Mouse (Mus musculus) embryonic facial prominence, embryonic 11.5 days (tissue): ENCODE data around the gene Stat3. TPM values are rescaled to one million over a fixed set of nuclear protein-coding genes. Genes with fewer than 3 reads are reported as not detected.

Source experiments
- ATAC-seq: fragments of 200-750 bp; cut with Nextera tagmentation; replicated peaks from 2 replicates; pipeline ENCODE4 v1.8.0; 2017; ENCODE audit warnings: low read depth; ENCODE audit not compliant: insufficient number of reproducible peaks, low FRiP score, low TSS enrichment
- DNase-seq: peaks from one replicate; pipeline ENCODE4 v3.0.0-alpha.2; 2015; ENCODE audit warnings: low spot score
- H3K27ac ChIP-seq: fragments of 300-500 bp; sonication (generic); replicated peaks from 2 replicates; pipeline ENCODE4 v1.5.1; 2014; ENCODE audit warnings: mild to moderate bottlenecking, low read depth, low read length, control low read depth
- H3K27me3 ChIP-seq: fragments of 300-500 bp; sonication (generic); 2 replicates; pipeline ENCODE4 v1.6.1; 2014; ENCODE audit warnings: mild to moderate bottlenecking, low read length, moderate library complexity, mixed read lengths; ENCODE audit not compliant: control insufficient read depth, insufficient read depth
- H3K36me3 ChIP-seq: fragments of 300-500 bp; sonication (generic); replicated peaks from 2 replicates; pipeline ENCODE4 v1.6.1; 2014; ENCODE audit warnings: low read depth, mild to moderate bottlenecking, low read length, moderate library complexity, mixed read lengths; ENCODE audit not compliant: control insufficient read depth, insufficient read depth
- H3K4me1 ChIP-seq: fragments of 300-500 bp; sonication (generic); 2 replicates; pipeline ENCODE4 v1.6.1; 2014; ENCODE audit warnings: low read length, mixed read lengths; ENCODE audit not compliant: control insufficient read depth, insufficient read depth
- H3K4me2 ChIP-seq: fragments of 300-500 bp; sonication (generic); 2 replicates; pipeline ENCODE4 v1.6.1; 2014; ENCODE audit warnings: low read depth, mild to moderate bottlenecking, control low read depth, low read length, moderate library complexity
- H3K4me3 ChIP-seq: fragments of 300-500 bp; sonication (generic); 2 replicates; pipeline ENCODE4 v1.5.1; 2014; ENCODE audit warnings: low read depth, low read length, control low read depth
- H3K9ac ChIP-seq: fragments of 300-500 bp; sonication (generic); replicated peaks from 2 replicates; pipeline ENCODE4 v1.6.1; 2014; ENCODE audit warnings: mild to moderate bottlenecking, control low read depth, low read length
- H3K9me3 ChIP-seq: fragments of 300-500 bp; sonication (generic); replicated peaks from 2 replicates; pipeline ENCODE4 v1.6.1; 2016; ENCODE audit warnings: mild to moderate bottlenecking, low read length, inconsistent platforms, mixed read lengths; ENCODE audit not compliant: control insufficient read depth
- WGBS: fragments of 180-500 bp; shearing (Covaris S2); extraction: QIAGEN DNeasy Blood & Tissue Kit; methylation state at CpG from one replicate; pipeline ENCODE4 v1.1.7; 2014; 5-methylcytosine and 5-hydroxymethylcytosine counted together
- polyA plus RNA-seq: library from polyadenylated mRNA; unstranded; fragments of >200 nt; fragmentation: Nextera tagmentation; extraction: Ambion mirVana; gene quantifications from 2 replicates; pipeline ENCODE4 v1.2.1, GENCODE M21; 2014

Gene Stat3
- polyA plus RNA-seq, 1 experiment from 2014 or later: 23.5 TPM

DNA sequence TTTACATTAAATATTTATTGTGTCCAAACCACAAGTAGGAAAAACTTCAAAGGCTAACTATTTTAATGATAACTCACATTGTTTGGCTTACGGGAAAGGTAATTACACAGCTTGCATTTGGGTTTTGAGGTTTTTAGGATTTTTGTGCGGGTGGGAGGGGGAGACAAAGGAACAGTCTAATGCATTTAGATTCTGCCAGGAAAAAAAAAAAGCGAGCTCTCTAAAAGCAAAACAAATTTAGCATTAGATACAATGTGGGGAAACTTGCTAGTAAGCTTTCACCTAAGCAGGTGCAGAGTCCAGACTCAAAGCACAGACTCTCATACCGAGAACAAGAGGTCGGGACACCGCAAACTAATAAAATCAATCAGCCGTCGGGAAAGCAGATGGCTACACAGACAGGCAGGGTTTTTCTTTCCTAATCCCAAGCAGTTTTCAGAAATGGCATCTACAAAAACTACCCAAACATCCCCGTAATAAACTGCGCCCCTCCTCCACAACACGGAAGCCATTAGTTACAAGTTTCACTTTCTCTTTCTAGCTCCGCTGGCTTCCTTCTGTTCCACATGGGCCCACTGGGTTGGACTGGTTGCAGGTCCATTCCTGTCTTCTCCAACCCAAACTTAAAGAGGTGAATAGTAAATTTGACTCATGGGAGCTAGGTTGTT lies 8.0 kb downstream of the Stat3 start:
- Histone ChIP-seq H3K27ac (no peak overlapping the region), H3K36me3 (no peaks in the 10 kb centered on the region), H3K27me3 (no peaks in the 10 kb centered on the region), H3K9ac (no peak overlapping the region), H3K9me3 (no peaks in the 10 kb centered on the region), H3K4me3 (no peak overlapping the region), H3K4me1 (no peaks in the 10 kb centered on the region), H3K4me2 (no peak overlapping the region)
- no peak for DNase-seq
- WGBS: 74% methylated on average over 12 of the region's 12 CpGs
- ATAC-seq: no peak

GRCm38 (mm10) chr11:100930611-100931010 lies 8.7 kb downstream of the Stat3 start:
- DNase-seq: no peak
- H3K27ac ChIP-seq: no peak overlapping the region
- no peaks in the 10 kb centered on the region for H3K4me1 ChIP-seq
- ATAC-seq: no peak
- no peaks in the 10 kb centered on the region for H3K9me3 ChIP-seq
- H3K4me2 ChIP-seq: no peak overlapping the region
- WGBS: 86% methylated on average over 7 of the region's 7 CpGs
- H3K9ac ChIP-seq: no peak overlapping the region
- no peak overlapping the region for H3K4me3 ChIP-seq
- no peaks in the 10 kb centered on the region for H3K36me3 ChIP-seq
- no peaks in the 10 kb centered on the region for H3K27me3 ChIP-seq

DNA sequence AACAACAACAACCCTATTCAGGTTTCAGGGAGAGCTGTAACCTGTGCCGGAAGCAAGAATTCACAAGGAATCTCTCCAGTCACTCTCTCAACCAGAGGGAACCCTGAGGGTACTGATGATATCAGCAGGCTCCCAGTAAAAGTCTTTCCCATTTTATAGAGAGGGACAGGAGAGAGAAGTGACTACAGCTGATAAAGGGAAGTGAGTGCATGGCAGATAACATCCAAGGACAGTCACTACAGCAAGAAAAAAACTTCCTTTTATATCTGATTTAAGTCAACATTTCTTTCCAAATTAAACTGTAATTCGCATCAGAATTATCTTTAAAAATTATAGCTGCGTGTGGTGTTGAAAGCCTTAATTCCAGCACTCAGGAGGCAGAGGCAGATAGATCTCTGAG lies 12.0 kb downstream of the Stat3 start:
- 77% methylated on average over 3 of the region's 3 CpGs for WGBS
- Histone ChIP-seq H3K4me3 (no peak overlapping the region), H3K4me1 (no peaks in the 10 kb centered on the region)

DNA sequence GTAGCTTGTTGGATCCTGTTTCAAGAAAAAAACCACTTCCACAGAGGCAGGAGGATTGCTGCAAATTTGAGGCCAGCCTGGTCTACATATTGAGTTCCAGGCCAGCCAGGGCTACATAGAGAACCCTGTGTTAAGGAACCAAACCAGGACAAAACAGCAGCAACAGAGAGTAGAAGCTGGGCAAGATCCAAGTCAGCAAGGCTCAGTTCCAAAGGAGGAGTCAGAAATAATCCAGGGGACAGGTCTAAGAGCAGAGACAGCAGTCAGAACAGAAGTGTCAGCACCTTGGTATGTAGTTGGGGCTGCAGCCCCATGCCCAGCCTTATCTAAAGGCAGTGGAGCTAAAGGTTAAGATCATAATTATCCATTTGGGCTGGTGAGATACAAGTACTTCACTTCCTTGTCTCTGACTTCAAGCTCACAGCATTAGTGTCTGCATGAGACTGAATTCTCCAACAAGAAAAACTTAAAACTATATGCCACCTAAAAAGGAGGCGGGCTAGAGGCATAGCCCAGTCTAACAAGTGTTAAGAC lies 14.9 kb downstream of the Stat3 start:
- no peaks in the 10 kb centered on the region for H3K4me1 ChIP-seq
- WGBS: 86% methylated on average over 1 of the region's 1 CpGs
- no peaks in the 10 kb centered on the region for H3K36me3 ChIP-seq
- H3K4me2 ChIP-seq: no peak overlapping the region
- H3K4me3 ChIP-seq: no peak overlapping the region
- no peaks in the 10 kb centered on the region for H3K9me3 ChIP-seq
- H3K27ac ChIP-seq: no peak overlapping the region
- no peak for DNase-seq
- no peak for ATAC-seq
- H3K27me3 ChIP-seq: no peaks in the 10 kb centered on the region
- no peak overlapping the region for H3K9ac ChIP-seq

More for the DNA sequence above, 12.0 kb downstream of the Stat3 start:
- no peak overlapping the region for H3K9ac ChIP-seq
- H3K36me3 ChIP-seq: no peaks in the 10 kb centered on the region
- H3K27me3 ChIP-seq: no peaks in the 10 kb centered on the region
- no peaks in the 10 kb centered on the region for H3K9me3 ChIP-seq
- ATAC-seq (no peak), DNase-seq (no peak)
- H3K4me2 ChIP-seq: no peak overlapping the region
- no peak overlapping the region for H3K27ac ChIP-seq

DNA sequence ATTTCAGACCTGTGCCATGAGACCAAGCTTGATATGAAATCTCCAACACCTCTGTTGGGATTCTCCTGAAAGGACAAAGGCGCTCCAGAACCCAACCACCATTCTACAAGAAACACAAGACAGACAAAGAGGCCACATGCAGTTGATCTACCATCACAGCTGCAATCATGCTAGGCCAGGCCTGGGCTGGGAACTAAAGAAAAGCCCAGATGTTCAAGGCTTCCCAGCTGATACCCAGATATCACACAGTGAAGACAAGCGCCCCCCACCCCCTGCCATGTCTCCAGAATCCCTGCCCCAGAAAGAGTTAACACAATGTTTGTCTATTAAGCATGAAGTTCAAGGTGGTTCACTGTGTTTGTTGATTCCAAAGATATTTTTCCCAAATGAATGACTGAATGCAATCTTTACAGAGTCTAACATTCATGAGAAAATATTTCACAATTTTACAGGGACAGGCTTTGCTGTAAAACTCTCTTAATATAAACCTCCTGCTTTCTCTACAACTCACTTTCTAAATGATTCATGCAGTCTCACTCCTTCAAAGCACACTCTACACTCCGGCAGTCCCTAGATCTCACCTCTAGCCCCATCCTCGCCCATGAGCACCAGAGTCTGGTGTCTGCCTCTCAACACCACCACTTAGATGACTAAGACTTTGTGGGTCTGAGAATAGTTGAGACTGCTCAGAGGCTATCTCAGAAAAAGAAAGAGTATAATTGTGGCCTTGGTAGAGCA lies 18.3 kb downstream of the Stat3 start:
- no peak overlapping the region for H3K27ac ChIP-seq

GRCm38 (mm10) chr11:100918007-100918406 lies 21.3 kb downstream of the Stat3 start:
- H3K4me2 ChIP-seq: no peak overlapping the region
- no peaks in the 10 kb centered on the region for H3K9me3 ChIP-seq
- no peaks in the 10 kb centered on the region for H3K27me3 ChIP-seq
- H3K9ac ChIP-seq: no peak overlapping the region
- WGBS: 88% methylated on average over 5 of the region's 5 CpGs
- H3K27ac ChIP-seq: no peak overlapping the region
- no peak for DNase-seq
- no peaks in the 10 kb centered on the region for H3K36me3 ChIP-seq
- no peak for ATAC-seq
- H3K4me1 ChIP-seq: no peaks in the 10 kb centered on the region
- H3K4me3 ChIP-seq: no peak overlapping the region

More for the DNA sequence above, 18.3 kb downstream of the Stat3 start:
- Histone ChIP-seq H3K9me3 (no peaks in the 10 kb centered on the region), H3K27me3 (no peaks in the 10 kb centered on the region), H3K9ac (no peak overlapping the region), H3K4me2 (no peak overlapping the region), H3K4me3 (no peak overlapping the region), H3K4me1 (no peaks in the 10 kb centered on the region), H3K36me3 (no peaks in the 10 kb centered on the region)
- ATAC-seq (no peak), DNase-seq (no peak)
- 93% methylated on average over 4 of the region's 4 CpGs for WGBS

DNA sequence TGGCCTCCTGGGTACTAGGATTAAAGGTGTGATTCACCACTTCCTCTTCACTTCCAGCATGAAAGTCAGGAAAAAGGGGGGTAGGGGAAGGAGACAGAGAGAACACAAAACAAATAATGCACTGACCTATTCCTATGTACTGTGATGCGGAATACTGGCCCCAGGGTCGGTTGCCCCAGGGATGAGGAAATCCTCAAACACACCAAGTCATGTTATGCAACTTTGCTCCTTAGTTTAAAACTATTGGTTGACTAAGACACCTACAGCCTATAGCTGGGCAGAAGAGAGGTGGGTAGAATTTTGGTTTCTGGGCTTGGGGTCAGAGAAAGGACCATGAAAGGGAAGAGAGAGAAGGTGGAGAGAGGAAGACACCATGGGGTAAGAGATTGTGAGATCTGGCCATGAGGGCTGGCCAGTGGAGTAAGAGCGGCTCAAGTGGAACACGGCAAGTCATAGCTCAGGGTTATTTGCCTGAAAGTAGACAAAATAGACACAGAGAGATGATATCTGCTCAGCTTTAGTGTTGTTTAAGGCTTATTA lies 22.8 kb downstream of the Stat3 start:
- Histone ChIP-seq H3K27me3 (no peaks in the 10 kb centered on the region), H3K4me1 (no peaks in the 10 kb centered on the region), H3K4me3 (no peak overlapping the region), H3K4me2 (no peak overlapping the region), H3K9me3 (no peaks in the 10 kb centered on the region), H3K36me3 (no peaks in the 10 kb centered on the region), H3K9ac (no peak overlapping the region), H3K27ac (no peak overlapping the region)
- no peak for DNase-seq
- 97% methylated on average over 4 of the region's 4 CpGs for WGBS
- no peak for ATAC-seq

DNA sequence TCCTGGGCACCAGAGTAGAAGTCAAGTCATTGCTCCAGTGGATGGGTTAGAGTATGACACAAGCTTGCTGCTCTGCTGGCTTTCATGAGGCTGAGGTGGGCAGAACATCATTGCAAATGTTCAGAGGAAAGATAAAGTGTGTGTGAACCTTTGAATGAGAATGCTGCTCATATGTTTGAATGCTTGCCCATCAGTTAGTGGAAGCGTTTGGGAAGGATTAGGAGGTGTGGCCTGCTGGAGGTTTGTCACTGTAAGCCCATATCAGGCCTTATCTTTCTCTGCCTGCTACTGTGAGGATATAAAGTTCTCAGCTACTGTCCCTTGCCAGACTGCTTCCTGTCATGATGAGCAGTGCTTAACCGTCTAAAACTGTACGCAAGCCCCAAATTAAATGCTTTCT lies 24.3 kb downstream of the Stat3 start:
- Histone ChIP-seq H3K36me3 (no peaks in the 10 kb centered on the region), H3K9me3 (no peaks in the 10 kb centered on the region), H3K27ac (no peak overlapping the region), H3K4me3 (no peak overlapping the region), H3K4me2 (no peak overlapping the region), H3K9ac (no peak overlapping the region), H3K27me3 (no peaks in the 10 kb centered on the region), H3K4me1 (no peaks in the 10 kb centered on the region)
- ATAC-seq (no peak), DNase-seq (no peak)
- 92% methylated on average over 3 of the region's 3 CpGs for WGBS
